Mouse (Mus musculus) duodenum, adult 2 months (tissue): ENCODE measurements around the gene Olfr667. TPM values are rescaled to one million over a fixed set of nuclear protein-coding genes. Genes with fewer than 3 reads are reported as not detected.

Source experiments
- polyA plus RNA-seq: library from polyadenylated mRNA; depleted of rRNA; stranded (reverse); fragments of >200 nt; gene quantifications from 2 replicates; pipeline ENCODE4 v1.2.3, GENCODE M21; 2012; ENCODE audit warnings: low replicate concordance; rRNA removed

Olfr667 gene
- polyA plus RNA-seq: not detected in 2 replicates

GRCm38 (mm10) chr7:104921382-104921781 is at the start of gene Olfr667:
Olfr667 (minus strand) TSS chr7:104921482.

GRCm38 (mm10) chr7:104962520-104962919 is 41.2 kb upstream of the Olfr667 start, which contains the start of gene Olfr670:
Olfr670 (minus strand) TSS chr7:104962620.

GRCm38 (mm10) chr7:104933940-104934339 is 12.7 kb upstream of the Olfr667 start, which contains the start of gene Olfr669:
Olfr669 (plus strand) TSS chr7:104934240.

GRCm38 (mm10) chr7:104927957-104928356 is 6.7 kb upstream of the Olfr667 start, which contains the start of gene Olfr668:
Olfr668 (minus strand) TSS chr7:104928057.

GRCm38 (mm10) chr7:104895852-104896251 is 25.4 kb downstream of the Olfr667 start, which contains the start of gene Olfr666:
Olfr666 (minus strand) TSS chr7:104895952.

GRCm38 (mm10) chr7:104877731-104878130 is 43.6 kb downstream of the Olfr667 start, which contains the start of gene Olfr665:
Olfr665 (plus strand) TSS chr7:104878031.

Other genes with a start within 250 kb of the Olfr667 start
- not detected in 2 replicates for gene Olfr661, start 235.0 kb downstream of the Olfr667 start, polyA plus RNA-seq
- not detected in 2 replicates for gene Usp17le, start 144.0 kb downstream of the Olfr667 start, polyA plus RNA-seq
- gene Usp17lb, start 78.9 kb downstream of the Olfr667 start, polyA plus RNA-seq: not detected in 2 replicates
- gene Usp17la, start 64.5 kb downstream of the Olfr667 start, polyA plus RNA-seq: not detected in 2 replicates
- not detected in 2 replicates for gene Olfr665, start 43.5 kb downstream of the Olfr667 start, polyA plus RNA-seq
- gene Olfr666, start 25.5 kb downstream of the Olfr667 start, polyA plus RNA-seq: not detected in 2 replicates
- not detected in 2 replicates for gene Olfr668, start 6.6 kb upstream of the Olfr667 start, polyA plus RNA-seq
- gene Olfr669, start 12.8 kb upstream of the Olfr667 start, polyA plus RNA-seq: not detected in 2 replicates
- not detected in 2 replicates for gene Olfr670, start 41.1 kb upstream of the Olfr667 start, polyA plus RNA-seq
- not detected in 2 replicates for gene Olfr671, start 57.6 kb upstream of the Olfr667 start, polyA plus RNA-seq
- not detected in 2 replicates for gene Olfr672, start 80.5 kb upstream of the Olfr667 start, polyA plus RNA-seq
- gene Olfr675, start 107.0 kb upstream of the Olfr667 start, polyA plus RNA-seq: not detected in 2 replicates
- not detected in 2 replicates for gene Olfr676, start 111.2 kb upstream of the Olfr667 start, polyA plus RNA-seq
- gene Olfr677, start 129.9 kb upstream of the Olfr667 start, polyA plus RNA-seq: not detected in 2 replicates
- gene Olfr678, start 143.0 kb upstream of the Olfr667 start, polyA plus RNA-seq: not detected in 2 replicates
- not detected in 2 replicates for gene Olfr679, start 159.7 kb upstream of the Olfr667 start, polyA plus RNA-seq
- not detected in 2 replicates for gene Olfr680-ps1, start 171.3 kb upstream of the Olfr667 start, polyA plus RNA-seq
- not detected in 2 replicates for gene Olfr681, start 195.4 kb upstream of the Olfr667 start, polyA plus RNA-seq
- not detected in 2 replicates for gene Olfr683, start 225.5 kb upstream of the Olfr667 start, polyA plus RNA-seq
- gene Olfr684, start 242.2 kb upstream of the Olfr667 start, polyA plus RNA-seq: not detected in 2 replicates